Mouse (Mus musculus) heart, embryonic 15.5 days (tissue): ENCODE measurements around the gene Dact3. TPM values are rescaled to one million over a fixed set of nuclear protein-coding genes. Genes with fewer than 3 reads are reported as not detected.

ENCODE experiments used
- ATAC-seq: fragments of 200-750 bp; cut with Nextera tagmentation; replicated peaks from 2 replicates; pipeline ENCODE4 v1.8.0; 2017; ENCODE audit warnings: low read depth, moderate TSS enrichment; ENCODE audit not compliant: insufficient number of reproducible peaks, insufficient read depth, low FRiP score
- H3K27ac ChIP-seq: fragments of 300-500 bp; sonication (generic); 2 replicates; pipeline ENCODE4 v1.5.1; 2015; ENCODE audit warnings: mild to moderate bottlenecking, inconsistent platforms
- H3K27me3 ChIP-seq: fragments of 300-500 bp; sonication (generic); 2 replicates; pipeline ENCODE4 v1.6.1; 2015; ENCODE audit warnings: inconsistent platforms
- H3K36me3 ChIP-seq: fragments of 300-500 bp; sonication (generic); 2 replicates; pipeline ENCODE4 v1.6.1; 2015; ENCODE audit warnings: mild to moderate bottlenecking, inconsistent platforms
- H3K4me1 ChIP-seq: fragments of 300-500 bp; sonication (generic); replicated peaks from 2 replicates; pipeline ENCODE4 v1.6.1; 2015; ENCODE audit warnings: inconsistent platforms
- H3K4me2 ChIP-seq: fragments of 300-500 bp; sonication (generic); 2 replicates; pipeline ENCODE4 v1.6.1; 2015; ENCODE audit warnings: inconsistent platforms, mild to moderate bottlenecking, moderate library complexity
- H3K4me3 ChIP-seq: fragments of 300-500 bp; sonication (generic); 2 replicates; pipeline ENCODE4 v1.5.1; 2015; ENCODE audit warnings: mild to moderate bottlenecking, inconsistent platforms
- H3K9ac ChIP-seq: fragments of 300-500 bp; sonication (generic); 2 replicates; pipeline ENCODE4 v1.6.1; 2015; ENCODE audit warnings: mild to moderate bottlenecking, inconsistent platforms
- H3K9me3 ChIP-seq: fragments of 300-500 bp; sonication (generic); replicated peaks from 2 replicates; pipeline ENCODE4 v1.6.1; 2016; ENCODE audit warnings: inconsistent platforms
- WGBS: fragments of 180-500 bp; shearing (Covaris S2); methylation state at CpG from one replicate; pipeline ENCODE4 v1.1.7; 2015; ENCODE audit warnings: mixed read lengths; 5-methylcytosine and 5-hydroxymethylcytosine counted together
- polyA plus RNA-seq: library from polyadenylated mRNA; unstranded; fragments of >200 nt; fragmentation: Nextera tagmentation; extraction: Ambion mirVana; gene quantifications from 2 replicates; pipeline ENCODE4 v1.2.1, GENCODE M21; 2015

The Dact3 gene
- polyA plus RNA-seq, 1 experiment from 2014 or later: 5.8 TPM

DNA sequence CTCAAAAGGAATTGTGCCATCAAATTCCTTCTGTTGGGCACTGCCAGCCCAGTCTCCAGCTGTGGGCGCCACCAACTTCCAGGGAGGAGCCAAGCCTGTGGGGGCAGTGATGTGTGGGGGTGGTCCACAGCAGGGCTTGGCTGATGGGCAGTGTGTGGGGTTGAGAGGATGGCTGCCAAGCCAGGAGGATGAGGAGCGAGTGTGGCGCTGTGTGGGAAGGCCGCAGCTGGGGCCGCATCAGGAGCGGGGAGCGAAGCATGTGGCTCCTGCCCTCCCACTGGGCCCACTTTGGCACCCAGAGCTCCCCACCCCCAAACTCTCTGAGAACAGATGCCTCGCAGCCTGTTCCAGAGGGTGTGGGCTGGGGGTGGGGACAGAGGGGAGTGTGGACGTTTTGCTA is 42.9 kb downstream of the Dact3 start:
- H3K27ac ChIP-seq: no peak overlapping the region
- H3K9ac ChIP-seq: no peak overlapping the region
- no peak overlapping the region for H3K4me3 ChIP-seq
- peaks cover 38% of the 10 kb centered on the region for H3K36me3 ChIP-seq
- 75% methylated on average over 9 of the region's 9 CpGs for WGBS
- no peaks in the 10 kb centered on the region for H3K27me3 ChIP-seq
- ATAC-seq: no peak
- H3K4me1 ChIP-seq: peaks cover 56% of the 10 kb centered on the region
- no peak overlapping the region for H3K4me2 ChIP-seq
- H3K9me3 ChIP-seq: no peaks in the 10 kb centered on the region

DNA sequence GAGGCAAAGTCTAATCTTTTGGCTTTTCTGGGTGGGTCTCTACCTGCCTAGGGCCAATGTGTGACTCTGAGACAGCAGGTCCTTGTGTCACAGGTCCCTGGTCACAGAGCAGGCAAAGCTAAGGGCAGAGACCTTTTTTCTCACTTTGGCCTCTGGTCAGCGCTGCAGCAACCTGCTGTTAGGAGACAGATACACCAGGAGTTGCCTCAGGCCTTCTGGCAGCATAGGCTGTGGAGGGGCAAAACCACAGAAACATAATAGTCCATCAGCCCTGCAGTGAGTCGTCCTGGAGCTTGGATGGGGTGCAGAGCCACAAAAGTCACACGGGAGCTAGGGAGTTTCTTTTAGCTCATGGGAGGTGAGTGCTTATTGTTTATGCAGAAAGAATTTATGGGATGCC is 43.6 kb downstream of the Dact3 start:
- no peak for ATAC-seq
- H3K4me2 ChIP-seq: no peak overlapping the region
- 78% methylated on average over 3 of the region's 3 CpGs for WGBS
- no peaks in the 10 kb centered on the region for H3K27me3 ChIP-seq
- no peaks in the 10 kb centered on the region for H3K9me3 ChIP-seq
- H3K9ac ChIP-seq: no peak overlapping the region
- H3K27ac ChIP-seq: no peak overlapping the region
- H3K36me3 ChIP-seq: peaks cover 38% of the 10 kb centered on the region
- no peak overlapping the region for H3K4me3 ChIP-seq
- H3K4me1 ChIP-seq: peaks cover 57% of the 10 kb centered on the region

GRCm38 (mm10) chr7:16919395-16920149 is 44.5 kb downstream of the Dact3 start:
- no peaks in the 10 kb centered on the region for H3K9me3 ChIP-seq
- no peak overlapping the region for H3K4me3 ChIP-seq
- H3K4me1 ChIP-seq: peaks cover 57% of the 10 kb centered on the region
- ATAC-seq: no peak
- peaks cover 36% of the 10 kb centered on the region for H3K36me3 ChIP-seq
- H3K27ac ChIP-seq: 0 out of 2 replicates have a peak overlapping the region, but pooled peaks have one; percentile 24
- 72% methylated on average over 13 of the region's 13 CpGs for WGBS
- H3K27me3 ChIP-seq: no peaks in the 10 kb centered on the region
- H3K4me2 ChIP-seq: 0 out of 2 replicates have a peak overlapping the region, but pooled peaks have one; percentile 11
- 0 out of 2 replicates have a peak overlapping the region, but pooled peaks have one; percentile 13 for H3K9ac ChIP-seq

GRCm38 (mm10) chr7:16920150-16920579 is 45.0 kb downstream of the Dact3 start:
- H3K9me3 ChIP-seq: no peaks in the 10 kb centered on the region
- H3K4me3 ChIP-seq: no peak overlapping the region
- H3K9ac ChIP-seq: 0 out of 2 replicates have a peak overlapping the region, but pooled peaks have one; percentile 13
- 0 out of 2 replicates have a peak overlapping the region, but pooled peaks have one; percentile 24 for H3K27ac ChIP-seq
- H3K4me1 ChIP-seq: peaks cover 60% of the 10 kb centered on the region
- ATAC-seq: no peak
- peaks cover 30% of the 10 kb centered on the region for H3K36me3 ChIP-seq
- no peaks in the 10 kb centered on the region for H3K27me3 ChIP-seq
- 0 out of 2 replicates have a peak overlapping the region, but pooled peaks have one; percentile 11 for H3K4me2 ChIP-seq
- WGBS: 77% methylated on average over 7 of the region's 7 CpGs

GRCm38 (mm10) chr7:16920818-16921791 is 46.0 kb downstream of the Dact3 start:
- H3K9ac ChIP-seq: peak overlapping the region; percentile 98
- no peaks in the 10 kb centered on the region for H3K9me3 ChIP-seq
- H3K27me3 ChIP-seq: no peaks in the 10 kb centered on the region
- no peak for ATAC-seq
- 52% methylated on average over 21 of the region's 21 CpGs for WGBS
- peak overlapping the region; percentile 89 for H3K4me3 ChIP-seq
- H3K4me2 ChIP-seq: peak overlapping the region; percentile 85
- H3K27ac ChIP-seq: peak overlapping the region; percentile 59
- peaks cover 60% of the 10 kb centered on the region for H3K4me1 ChIP-seq
- H3K36me3 ChIP-seq: peaks cover 22% of the 10 kb centered on the region

- Histone ChIP-seq H3K4me3 (peak overlapping the region; percentile 89), H3K9ac (peak overlapping the region; percentile 98), H3K9me3 (no peaks in the 10 kb centered on the region), H3K27me3 (no peaks in the 10 kb centered on the region), H3K27ac (peak overlapping the region; percentile 59), H3K4me2 (peak overlapping the region; percentile 85), H3K36me3 (peaks cover 16% of the 10 kb centered on the region), H3K4me1 (peaks cover 53% of the 10 kb centered on the region)
- WGBS: 55% methylated on average over 6 of the region's 6 CpGs
- ATAC-seq: no peak
These were observed 46.8 kb downstream of the Dact3 start for GRCm38 (mm10) chr7:16921881-16922335.

DNA sequence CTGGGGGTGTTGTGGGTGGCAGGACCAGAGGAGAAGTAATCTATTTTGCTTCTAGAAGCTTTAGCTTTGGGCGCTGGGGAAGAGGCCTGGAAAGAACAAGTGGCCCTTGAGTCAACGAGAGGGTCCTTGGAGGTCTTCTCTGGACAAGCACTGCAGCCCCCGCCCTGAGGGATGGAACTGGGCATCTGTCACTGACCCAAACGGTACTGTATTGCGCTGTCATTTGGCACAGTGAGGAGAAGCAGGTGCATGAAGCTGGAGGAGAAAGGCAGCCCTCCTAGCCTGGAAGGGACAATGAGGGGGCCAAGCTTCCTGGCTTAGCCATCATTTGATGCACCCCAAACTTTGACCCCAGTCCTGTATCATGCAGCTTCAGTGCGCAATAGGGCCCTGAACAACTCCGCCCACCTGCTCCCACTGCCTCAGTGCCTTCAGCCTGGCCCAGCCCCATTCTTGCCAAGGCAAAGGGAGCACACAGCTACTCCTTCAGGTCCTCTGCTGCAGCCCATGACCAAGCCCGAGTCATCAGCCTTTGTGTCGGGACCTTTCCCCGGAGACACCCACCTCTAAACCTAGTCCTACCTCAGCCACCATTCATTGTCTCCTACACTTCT is 47.4 kb downstream of the Dact3 start:
- ATAC-seq: no peak
- peaks cover 50% of the 10 kb centered on the region for H3K4me1 ChIP-seq
- 0 out of 2 replicates have a peak overlapping the region, but pooled peaks have one; percentile 15 for H3K27ac ChIP-seq
- H3K27me3 ChIP-seq: no peaks in the 10 kb centered on the region
- H3K4me3 ChIP-seq: peak overlapping the region; percentile 89
- H3K9me3 ChIP-seq: no peaks in the 10 kb centered on the region
- H3K36me3 ChIP-seq: peaks cover 10% of the 10 kb centered on the region
- WGBS: 39% methylated on average over 10 of the region's 10 CpGs
- peak overlapping the region; percentile 85 for H3K4me2 ChIP-seq
- peak overlapping the region; percentile 98 for H3K9ac ChIP-seq

DNA sequence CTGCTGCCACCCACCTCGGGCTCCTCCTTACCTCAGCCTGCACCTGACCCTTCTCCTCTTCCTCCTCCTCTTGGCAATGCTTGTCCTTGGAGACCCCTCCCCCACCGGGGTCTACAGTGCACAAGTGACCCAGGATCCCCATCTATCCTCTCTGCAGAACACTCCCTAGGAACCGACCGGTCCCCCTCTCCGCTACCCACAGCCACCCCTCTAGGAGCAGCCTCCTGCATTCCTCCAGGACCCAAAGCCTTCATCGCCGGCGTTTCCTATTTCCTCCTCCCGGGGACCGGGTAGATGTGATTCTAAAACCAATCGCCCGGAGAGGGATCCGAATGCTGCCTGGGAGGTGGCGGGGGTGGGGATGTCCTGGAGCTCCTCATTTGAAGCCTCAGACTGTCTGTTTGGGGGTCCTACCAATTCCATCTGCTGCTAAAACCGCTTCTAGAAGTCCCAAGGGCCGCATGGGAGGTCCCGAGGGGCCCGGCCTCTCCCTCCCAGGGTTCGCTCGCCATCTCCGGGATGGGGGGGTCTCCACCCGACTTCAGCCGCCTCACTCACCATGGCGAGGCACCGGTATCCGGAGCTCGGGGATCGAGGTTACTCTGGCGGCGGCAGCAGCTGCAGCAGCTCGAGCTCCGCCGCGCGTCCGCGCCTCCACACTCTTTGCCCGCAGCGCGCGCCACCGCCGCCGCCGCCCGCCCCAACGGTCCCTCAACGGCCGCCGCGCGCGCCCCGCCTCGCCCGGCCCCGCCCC is 48.3 kb downstream of the Dact3 start:
- Histone ChIP-seq H3K27me3 (no peaks in the 10 kb centered on the region), H3K9me3 (no peaks in the 10 kb centered on the region), H3K9ac (peak overlapping the region; percentile 98), H3K4me3 (peak overlapping the region; percentile 89), H3K4me2 (peak overlapping the region; percentile 85), H3K27ac (peak overlapping the region; percentile 97), H3K4me1 (peaks cover 44% of the 10 kb centered on the region), H3K36me3 (peaks cover 4% of the 10 kb centered on the region; the same call in 1 of the 2 replicates)
- WGBS: under 1% methylated on average over 50 of the region's 57 CpGs
- ATAC-seq: peak; percentile 2; the same call in 1 of the 2 replicates

GRCm38 (mm10) chr7:16924037-16924834 is 49.1 kb downstream of the Dact3 start, which contains the start of gene Calm3:
Gene Calm3 (minus strand): TSS chr7:16924114.
- no peaks in the 10 kb centered on the region for H3K36me3 ChIP-seq
- peak within 1 kb of the TSS; percentile 85 for H3K4me2 ChIP-seq
- peaks cover 40% of the 10 kb centered on the region for H3K4me1 ChIP-seq
- H3K27ac ChIP-seq: peak within 1 kb of the TSS; percentile 97
- ATAC-seq: peak; percentile 88
- H3K9me3 ChIP-seq: no peaks in the 10 kb centered on the region
- WGBS: 2% methylated on average over 64 of the region's 64 CpGs
- H3K9ac ChIP-seq: peak within 1 kb of the TSS; percentile 98
- peak within 1 kb of the TSS; percentile 89 for H3K4me3 ChIP-seq
- no peaks in the 10 kb centered on the region for H3K27me3 ChIP-seq
